Mouse (Mus musculus) neutrophil, adult 5-6 weeks (primary cell): ENCODE data around the gene Taf9b. TPM values are rescaled to one million over a fixed set of nuclear protein-coding genes. Genes with fewer than 3 reads are reported as not detected.
"Not testable (repeated sequence)": the region's sequence is repeated elsewhere in the genome, so short reads cannot be mapped to it uniquely, and the experiment has no call there.

Source experiments
- ATAC-seq: fragments of 151-379, 151-347 bp; 2 replicates; pipeline ENCODE4 v1.8.0; 2017; ENCODE audit warnings: mild to moderate bottlenecking, moderate TSS enrichment; ENCODE audit not compliant: insufficient number of reproducible peaks, poor library complexity, low FRiP score, severe bottlenecking; ENCODE audit errors: extremely low read depth
- total RNA-seq: library from RNA; stranded (forward); fragments of 200-1000 nt; gene quantifications from 2 replicates; pipeline ENCODE4 v1.2.3, GENCODE M21; 2017

Gene Taf9b
- total RNA-seq = 4.3 and 6.6 TPM in 2 replicates

- ATAC-seq = no peak
These were observed at the start of gene Taf9b for GRCm38 (mm10) chrX:106221058-106221457. Taf9b (minus strand) TSS chrX:106221158.

GRCm38 (mm10) chrX:106255276-106255675, 34.3 kb upstream of the Taf9b start, which contains the start of gene Fnd3c2:
Fnd3c2 (minus strand) TSS chrX:106255376.
- ATAC-seq = no peak

- peak; percentile 85 for ATAC-seq
These were observed 1.6 kb downstream of the Taf9b start for GRCm38 (mm10) chrX:106219171-106220032.

- ATAC-seq = no peak
These were observed 11.9 kb downstream of the Taf9b start for GRCm38 (mm10) chrX:106209100-106209499.

GRCm38 (mm10) chrX:106198904-106199303, 22.1 kb downstream of the Taf9b start:
- ATAC-seq = no peak

- ATAC-seq = no peak
These were observed 23.6 kb downstream of the Taf9b start for GRCm38 (mm10) chrX:106197308-106197707.

- ATAC-seq = not testable (repeated sequence)
These were observed 26.6 kb downstream of the Taf9b start for GRCm38 (mm10) chrX:106194361-106194760.

GRCm38 (mm10) chrX:106190091-106190490, 30.9 kb downstream of the Taf9b start:
- no peak for ATAC-seq

- ATAC-seq = no peak
These were observed 31.6 kb downstream of the Taf9b start for GRCm38 (mm10) chrX:106189356-106189755.

- ATAC-seq = peak; percentile 7; the same call in 1 of the 2 replicates
These were observed 33.2 kb downstream of the Taf9b start for GRCm38 (mm10) chrX:106187737-106188136.

GRCm38 (mm10) chrX:106186713-106187649, 34.0 kb downstream of the Taf9b start, which contains the start of gene Pgk1:
Pgk1 (plus strand) TSS chrX:106187100.
- peak; percentile 99 for ATAC-seq

- ATAC-seq = no peak
These were observed 35.3 kb downstream of the Taf9b start for GRCm38 (mm10) chrX:106185706-106186105.

GRCm38 (mm10) chrX:106184279-106184678, 36.7 kb downstream of the Taf9b start:
- no peak for ATAC-seq

GRCm38 (mm10) chrX:106176331-106176730, 44.6 kb downstream of the Taf9b start:
- no peak for ATAC-seq

- no peak for ATAC-seq
These were observed 49.2 kb downstream of the Taf9b start for GRCm38 (mm10) chrX:106171853-106172154.

- ATAC-seq = peak; percentile 95
These were observed 49.7 kb downstream of the Taf9b start for GRCm38 (mm10) chrX:106171106-106171852.

- peak; percentile 58; the same call in 1 of the 2 replicates for ATAC-seq
These were observed 55.9 kb downstream of the Taf9b start for GRCm38 (mm10) chrX:106165089-106165488.

GRCm38 (mm10) chrX:106164555-106164954, 56.4 kb downstream of the Taf9b start:
- ATAC-seq = no peak

- ATAC-seq = peak; percentile 67; the same call in 1 of the 2 replicates
These were observed 57.0 kb downstream of the Taf9b start for GRCm38 (mm10) chrX:106163995-106164394.
